Mouse (Mus musculus): ENCODE data around the gene Rbm28. TPM values are rescaled to one million over a fixed set of nuclear protein-coding genes. Genes with fewer than 3 reads are reported as not detected.
A peak's percentile ranks its signal among the peaks of the same experiment; 100 is the strongest.

The Rbm28 gene
- 30.7 and 31.0 TPM in 2 replicates for polyA plus RNA-seq (2015; fragmentation: Nextera tagmentation; extraction: Ambion mirVana)

- DNase-seq (ENCODE audit: low spot score), result peak; percentile 92
Measured at GRCm38 (mm10) chr6:29164314-29165244, at the start of gene Rbm28. Gene Rbm28 (minus strand): TSS chr6:29165006.

- DNase-seq (ENCODE audit: low spot score), result no peak
Measured at GRCm38 (mm10) chr6:29214245-29214644, 49.4 kb upstream of the Rbm28 start.

- DNase-seq (ENCODE audit: low spot score), result no peak
Measured at GRCm38 (mm10) chr6:29213436-29213835, 48.6 kb upstream of the Rbm28 start.

GRCm38 (mm10) chr6:29211806-29212492, 47.1 kb upstream of the Rbm28 start:
- DNase-seq (ENCODE audit: low spot score), result peak; percentile 89

- no peak for DNase-seq (ENCODE audit: low spot score)
Measured at GRCm38 (mm10) chr6:29211146-29211545, 46.3 kb upstream of the Rbm28 start.

GRCm38 (mm10) chr6:29210231-29210936, 45.6 kb upstream of the Rbm28 start:
- DNase-seq (ENCODE audit: low spot score), result no peak

- DNase-seq (ENCODE audit: low spot score), result no peak
Measured at GRCm38 (mm10) chr6:29208178-29208577, 43.4 kb upstream of the Rbm28 start.

GRCm38 (mm10) chr6:29207017-29207416, 42.2 kb upstream of the Rbm28 start:
- no peak for DNase-seq (ENCODE audit: low spot score)

GRCm38 (mm10) chr6:29206006-29206405, 41.2 kb upstream of the Rbm28 start:
- DNase-seq (ENCODE audit: low spot score), result no peak

GRCm38 (mm10) chr6:29204932-29205614, 40.3 kb upstream of the Rbm28 start:
- DNase-seq (ENCODE audit: low spot score), result no peak

GRCm38 (mm10) chr6:29203861-29204585, 39.2 kb upstream of the Rbm28 start:
- DNase-seq (ENCODE audit: low spot score), result no peak

- no peak for DNase-seq (ENCODE audit: low spot score)
Measured at GRCm38 (mm10) chr6:29203096-29203495, 38.3 kb upstream of the Rbm28 start.

- DNase-seq (ENCODE audit: low spot score), result no peak
Measured at GRCm38 (mm10) chr6:29201988-29202387, 37.2 kb upstream of the Rbm28 start.

GRCm38 (mm10) chr6:29201341-29201740, 36.5 kb upstream of the Rbm28 start:
- DNase-seq (ENCODE audit: low spot score), result no peak

GRCm38 (mm10) chr6:29200496-29200895, 35.7 kb upstream of the Rbm28 start:
- DNase-seq (ENCODE audit: low spot score), result no peak

GRCm38 (mm10) chr6:29199223-29199855, 34.5 kb upstream of the Rbm28 start:
- DNase-seq (ENCODE audit: low spot score), result no peak

- peak; percentile 86 for DNase-seq (ENCODE audit: low spot score)
Measured at GRCm38 (mm10) chr6:29198309-29199222, 33.8 kb upstream of the Rbm28 start.

- no peak for DNase-seq (ENCODE audit: low spot score)
Measured at GRCm38 (mm10) chr6:29195846-29196698, 31.3 kb upstream of the Rbm28 start.
